Mouse (Mus musculus): ENCODE results near the gene Camta2.

The Camta2 gene

GRCm38 (mm10) chr11:70663101-70663500 is 24.8 kb downstream of the Camta2 start:
- no peak for DNase-seq (ENCODE audit: low spot score)

- DNase-seq (ENCODE audit: low spot score) = no peak
These were observed 27.3 kb downstream of the Camta2 start for GRCm38 (mm10) chr11:70660571-70660970.

GRCm38 (mm10) chr11:70658942-70659341 is 29.0 kb downstream of the Camta2 start:
- DNase-seq (ENCODE audit: low spot score) = no peak

GRCm38 (mm10) chr11:70658521-70658920 is 29.4 kb downstream of the Camta2 start:
- DNase-seq (ENCODE audit: low spot score) = no peak

DNA sequence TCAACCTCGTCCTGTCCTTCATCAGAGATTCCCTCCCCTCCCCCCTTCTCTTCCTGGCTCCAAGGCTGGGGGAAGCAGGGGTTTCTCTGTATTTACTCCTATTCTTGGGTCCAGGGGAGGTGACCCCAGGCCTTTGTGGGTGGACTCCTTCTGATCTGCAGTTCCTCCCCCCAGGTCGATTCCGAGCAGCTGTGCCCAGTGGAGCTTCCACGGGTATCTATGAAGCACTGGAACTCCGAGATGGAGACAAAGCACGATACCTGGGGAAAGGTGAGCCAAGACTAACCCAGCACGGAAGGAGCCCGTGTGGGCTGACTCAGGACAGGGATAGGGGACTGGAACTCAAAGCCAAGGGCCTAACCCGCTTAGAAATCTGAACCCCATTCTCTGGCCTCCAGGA is 29.9 kb downstream of the Camta2 start:
- DNase-seq (ENCODE audit: low spot score) = no peak

DNA sequence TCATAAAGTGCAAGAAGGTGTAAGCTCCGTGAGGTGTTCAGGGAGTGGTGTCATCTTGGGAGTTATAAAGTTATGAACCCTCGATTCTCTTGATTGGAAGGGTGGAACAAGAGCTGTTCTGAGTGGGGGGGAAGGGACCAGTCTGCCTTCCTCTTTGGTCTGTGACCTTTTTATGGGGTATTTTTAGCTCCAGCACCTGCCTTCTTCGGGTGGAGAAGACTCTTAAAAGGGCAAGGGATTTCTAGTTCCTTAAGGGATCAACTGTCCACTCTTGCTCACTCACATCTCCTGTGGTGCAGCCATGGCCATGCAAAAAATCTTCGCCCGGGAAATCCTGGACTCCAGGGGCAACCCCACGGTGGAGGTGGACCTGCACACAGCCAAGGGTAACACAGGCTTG is 30.3 kb downstream of the Camta2 start:
- no peak for DNase-seq (ENCODE audit: low spot score)

- peak; percentile 68 for DNase-seq (ENCODE audit: low spot score)
These were observed 30.9 kb downstream of the Camta2 start, which contains the start of gene Eno3 for GRCm38 (mm10) chr11:70656964-70657363. Gene Eno3 (plus strand): TSS chr11:70657202.

GRCm38 (mm10) chr11:70656456-70656927 is 31.4 kb downstream of the Camta2 start:
- DNase-seq (ENCODE audit: low spot score) = peak; percentile 87

DNA sequence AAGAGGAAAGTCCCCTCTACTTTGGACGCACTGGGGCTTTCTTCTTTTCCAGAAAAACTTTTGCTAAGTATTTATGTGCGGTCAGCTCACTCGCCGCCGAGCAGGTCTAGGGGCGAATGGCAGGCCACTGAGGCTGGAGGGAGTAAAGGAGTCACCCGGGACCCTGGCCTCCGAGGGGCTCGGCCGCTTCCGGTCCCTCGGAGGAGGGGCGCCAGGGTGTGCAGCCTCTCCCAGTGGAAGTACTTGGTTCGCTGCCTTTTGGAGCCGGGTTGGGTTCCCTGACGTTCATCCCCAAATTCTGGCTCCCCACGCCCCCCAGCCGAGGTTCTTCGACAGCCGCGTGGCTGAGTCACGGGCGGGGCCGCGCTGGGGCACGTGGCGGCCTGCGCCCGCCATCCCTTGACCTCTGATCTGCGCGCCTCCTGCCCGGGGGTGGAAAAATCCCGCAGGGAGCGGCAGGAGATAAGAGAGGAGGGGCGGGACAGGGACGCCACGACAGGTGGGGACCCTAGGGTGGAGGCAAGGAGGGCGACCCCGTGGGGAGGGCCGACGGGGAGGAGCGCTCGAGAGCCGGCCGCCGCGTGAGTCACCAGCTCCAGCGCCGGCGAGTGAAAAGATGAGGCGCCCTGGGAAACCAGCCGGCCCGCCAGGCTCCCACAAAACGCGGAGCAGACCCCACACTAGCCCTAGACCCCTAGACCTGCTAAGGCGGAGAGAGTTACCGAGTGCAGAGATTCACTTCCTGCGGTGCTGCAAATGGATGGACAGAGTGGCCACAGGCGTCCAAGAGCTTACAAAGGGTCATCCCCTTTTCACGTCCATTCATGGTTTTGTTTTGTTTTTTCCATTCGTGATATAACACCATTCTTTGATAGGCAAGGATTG is 32.1 kb downstream of the Camta2 start:
- peak; percentile 78 for DNase-seq (ENCODE audit: low spot score)

DNA sequence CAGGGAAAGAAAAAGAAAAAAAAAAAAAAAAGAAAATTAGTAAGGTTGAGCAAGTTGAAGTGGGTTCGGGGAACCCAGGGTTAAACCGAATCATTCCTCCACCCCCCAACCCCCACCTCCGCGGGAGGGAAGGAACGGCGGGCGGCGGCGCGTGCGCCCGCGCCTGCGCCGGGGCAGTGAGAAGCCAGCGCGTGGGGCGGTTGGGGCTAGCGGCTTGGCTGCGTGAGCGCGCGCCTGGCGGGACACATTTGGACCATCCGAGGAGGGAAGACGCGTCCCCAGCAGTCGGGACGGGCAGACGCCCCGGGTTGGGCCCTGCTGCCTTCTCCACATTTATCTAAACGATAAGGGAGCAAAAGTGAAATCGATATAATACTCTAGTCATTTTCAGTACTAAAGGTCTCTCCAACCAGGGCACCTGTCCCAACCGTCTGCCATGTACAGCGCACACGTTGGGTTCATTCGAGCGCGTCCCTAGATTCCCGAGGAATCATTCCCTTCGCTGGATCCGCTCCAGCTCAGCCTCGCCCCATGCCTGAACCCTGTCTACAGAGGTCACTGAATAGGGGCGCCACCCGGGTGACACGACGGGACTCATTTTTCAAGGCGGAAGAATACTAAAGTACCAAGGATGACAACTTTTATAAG is 32.9 kb downstream of the Camta2 start:
- DNase-seq (ENCODE audit: low spot score) = peak; percentile 87

- DNase-seq (ENCODE audit: low spot score) = peak; percentile 81
These were observed 33.5 kb downstream of the Camta2 start, which contains the start of gene Pfn1 for GRCm38 (mm10) chr11:70654198-70654922. Gene Pfn1 (minus strand): TSS chr11:70654644.

- peak; percentile 67 for DNase-seq (ENCODE audit: low spot score)
These were observed 34.3 kb downstream of the Camta2 start for GRCm38 (mm10) chr11:70653345-70654197.

GRCm38 (mm10) chr11:70652884-70653344 is 35.0 kb downstream of the Camta2 start:
- no peak for DNase-seq (ENCODE audit: low spot score)

DNA sequence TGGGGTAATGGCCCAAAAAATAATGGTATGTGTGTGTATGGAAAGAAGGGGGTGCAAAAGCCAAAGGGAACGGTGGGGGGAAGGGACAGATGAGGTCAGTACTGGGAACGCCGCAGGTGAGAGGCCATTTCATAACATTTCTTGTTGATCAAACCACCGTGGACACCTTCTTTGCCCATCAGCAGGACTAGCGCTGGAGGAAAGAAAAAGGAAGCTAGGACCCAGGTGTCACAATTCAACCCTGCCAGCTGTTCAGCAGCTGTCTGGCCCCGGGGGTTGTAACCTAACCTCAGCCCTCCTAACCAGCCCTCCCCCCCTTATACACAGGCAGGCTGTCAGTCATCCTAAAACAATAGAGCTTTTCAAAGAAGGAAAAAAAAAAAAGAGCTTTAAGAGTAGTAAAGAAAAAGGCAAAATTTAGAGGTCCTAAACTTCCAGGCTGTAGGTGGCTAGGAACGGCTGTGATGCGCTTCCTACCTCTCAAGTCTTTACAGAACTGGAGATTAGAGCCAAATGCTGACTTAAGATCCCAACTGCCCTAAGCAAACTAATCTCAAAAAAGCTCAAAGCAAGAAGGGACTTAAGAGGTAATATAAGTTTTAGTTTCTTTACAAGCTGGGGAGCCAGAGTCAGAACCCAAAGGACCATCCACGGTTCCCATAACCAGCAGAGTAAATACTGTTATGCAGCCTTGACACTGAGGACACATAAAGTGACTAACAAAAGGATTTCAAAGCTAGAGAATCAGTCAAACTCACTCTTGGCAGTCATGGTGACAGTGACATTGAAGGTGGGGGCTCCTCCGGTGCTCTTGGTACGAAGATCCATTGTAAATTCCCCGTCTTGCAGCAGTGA is 35.6 kb downstream of the Camta2 start:
- DNase-seq (ENCODE audit: low spot score) = no peak

DNA sequence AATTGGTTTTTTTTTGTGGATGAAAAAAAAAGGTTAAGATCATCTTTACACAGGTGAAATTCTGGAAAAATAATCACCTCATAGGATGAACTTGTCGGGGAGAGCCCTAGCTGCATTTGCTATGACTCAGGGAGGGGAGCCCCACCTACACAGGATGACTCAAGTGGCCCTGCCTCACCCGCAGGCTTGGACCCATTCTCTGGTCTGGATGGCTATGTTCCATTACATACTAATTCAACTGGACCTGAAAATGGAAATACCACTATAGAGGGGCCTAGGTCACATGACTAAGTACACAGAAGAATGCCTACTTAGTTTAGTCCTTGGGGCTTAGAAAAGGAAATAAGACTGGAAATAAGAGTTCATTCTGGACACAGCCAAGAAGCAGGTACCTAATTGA is 36.5 kb downstream of the Camta2 start:
- DNase-seq (ENCODE audit: low spot score) = no peak

DNA sequence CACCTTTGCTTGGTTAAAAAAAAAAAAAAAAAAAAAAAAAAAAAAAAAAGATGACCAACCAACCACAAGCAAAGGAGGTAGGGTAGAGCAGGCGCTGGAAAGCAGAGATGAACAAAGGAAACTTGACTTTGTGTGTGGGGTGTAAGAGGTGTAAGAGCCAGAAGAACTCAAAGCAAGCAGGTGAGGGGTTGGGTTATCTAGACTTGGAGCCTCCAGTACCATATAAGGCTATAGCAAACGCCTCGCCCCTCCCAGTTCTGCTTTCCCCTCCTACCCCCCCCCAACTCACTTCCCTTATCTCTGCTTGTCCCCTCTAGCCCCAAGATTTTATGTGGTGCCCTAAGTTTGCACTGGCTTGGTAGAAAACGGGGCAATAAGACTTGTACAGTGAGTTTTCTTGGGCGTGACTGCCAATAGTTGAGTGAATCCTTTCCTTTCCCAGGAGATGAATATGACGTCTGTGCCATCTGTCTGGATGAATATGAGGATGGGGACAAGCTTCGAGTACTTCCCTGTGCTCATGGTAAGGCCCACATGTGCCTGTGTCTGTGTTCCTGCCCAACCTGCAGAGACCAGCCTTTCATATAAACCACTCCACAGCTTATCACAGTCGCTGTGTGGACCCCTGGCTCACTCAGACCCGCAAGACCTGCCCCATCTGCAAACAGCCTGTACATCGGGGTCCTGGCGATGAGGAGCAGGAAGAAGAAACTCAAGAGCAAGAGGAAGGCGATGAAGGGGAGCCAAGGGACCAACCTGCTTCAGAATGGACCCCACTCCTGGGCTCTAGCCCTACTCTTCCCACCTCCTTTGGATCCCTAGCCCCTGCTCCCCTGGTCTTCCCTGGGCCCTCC is 37.4 kb downstream of the Camta2 start:
- DNase-seq (ENCODE audit: low spot score) = no peak

- no peak for DNase-seq (ENCODE audit: low spot score)
These were observed 38.6 kb downstream of the Camta2 start for GRCm38 (mm10) chr11:70649185-70649734.

DNA sequence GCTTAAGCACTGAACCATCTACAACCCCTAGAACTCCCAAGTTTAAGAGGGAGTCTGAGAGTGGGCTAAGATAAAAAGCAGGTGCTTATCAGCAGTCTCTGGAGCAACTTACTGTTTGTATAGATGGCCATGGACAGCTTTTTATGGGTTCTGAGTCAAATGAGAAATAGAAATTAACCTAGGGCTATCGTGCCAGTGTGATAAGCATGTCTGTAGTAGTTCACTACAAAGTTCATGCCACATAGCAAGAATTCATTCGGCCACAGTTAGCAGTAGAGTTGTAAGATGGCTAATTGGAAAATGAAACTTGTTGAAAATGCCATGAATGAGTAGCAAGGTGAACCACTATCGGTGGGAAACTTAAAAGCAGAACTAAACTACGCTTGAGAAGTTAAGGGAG is 39.4 kb downstream of the Camta2 start:
- no peak for DNase-seq (ENCODE audit: low spot score)

Measured in embryo, embryonic 10 days (tissue).